Mouse (Mus musculus) spleen, adult 2 months (tissue): Measurements from ENCODE around the gene Erp27.

Experiments
- CTCF ChIP-seq: fragments of 200-500 bp; IDR thresholded peaks from 2 replicates; pipeline ENCODE4 v1.5.1; 2011; ENCODE audit warnings: mild to moderate bottlenecking, inconsistent platforms; ENCODE audit not compliant: insufficient read depth, insufficient read length, insufficient replicate concordance; ENCODE audit errors: extremely low read depth
- POLR2A ChIP-seq: fragments of 200-500 bp; IDR thresholded peaks from 2 replicates; pipeline ENCODE4 v1.6.1; 2011; ENCODE audit warnings: low read depth, low read length, inconsistent platforms

- TF ChIP-seq CTCF (no peak), POLR2A (no peak)
Observed at GRCm38 (mm10) chr6:136881678-136882077, 40.3 kb downstream of the Erp27 start.
